Mouse (Mus musculus) forebrain, embryonic 15.5 days (tissue): ENCODE results near the gene Srf. TPM values are rescaled to one million over a fixed set of nuclear protein-coding genes. Genes with fewer than 3 reads are reported as not detected.
A peak's percentile ranks its signal among the peaks of the same experiment; 100 is the strongest.

Experiments
- ATAC-seq: fragments of 200-750 bp; cut with Nextera tagmentation; replicated peaks from 2 replicates; pipeline ENCODE4 v1.8.0; 2017; ENCODE audit warnings: mild to moderate bottlenecking, moderate TSS enrichment, moderate library complexity
- H3K27ac ChIP-seq: fragments of 300-500 bp; sonication (generic); replicated peaks from 2 replicates; pipeline ENCODE4 v1.5.1; 2015; ENCODE audit warnings: mild to moderate bottlenecking, inconsistent platforms
- H3K27me3 ChIP-seq: fragments of 300-500 bp; sonication (generic); 2 replicates; pipeline ENCODE4 v1.6.1; 2015; ENCODE audit warnings: inconsistent platforms
- H3K36me3 ChIP-seq: fragments of 300-500 bp; sonication (generic); 2 replicates; pipeline ENCODE4 v1.6.1; 2015; ENCODE audit warnings: mild to moderate bottlenecking, inconsistent platforms
- H3K4me1 ChIP-seq: fragments of 300-500 bp; sonication (generic); 2 replicates; pipeline ENCODE4 v1.6.1; 2015; ENCODE audit warnings: inconsistent platforms
- H3K4me2 ChIP-seq: fragments of 300-500 bp; sonication (generic); replicated peaks from 2 replicates; pipeline ENCODE4 v1.6.1; 2015; ENCODE audit warnings: mild to moderate bottlenecking, inconsistent platforms
- H3K4me3 ChIP-seq: fragments of 300-500 bp; sonication (generic); 2 replicates; pipeline ENCODE4 v1.5.1; 2015; ENCODE audit warnings: mild to moderate bottlenecking, inconsistent platforms
- H3K9ac ChIP-seq: fragments of 300-500 bp; sonication (generic); replicated peaks from 2 replicates; pipeline ENCODE4 v1.6.1; 2015; ENCODE audit warnings: mild to moderate bottlenecking, inconsistent platforms
- H3K9me3 ChIP-seq: fragments of 300-500 bp; sonication (generic); 2 replicates; pipeline ENCODE4 v1.6.1; 2016; ENCODE audit warnings: inconsistent platforms
- WGBS: fragments of 180-500 bp; shearing (Covaris S2); methylation state at CpG from one replicate; pipeline ENCODE4 v1.1.7; 2015; ENCODE audit warnings: mixed read lengths; 5-methylcytosine and 5-hydroxymethylcytosine counted together
- polyA plus RNA-seq: library from polyadenylated mRNA; unstranded; fragments of >200 nt; fragmentation: Nextera tagmentation; extraction: Ambion mirVana; gene quantifications from 2 replicates; pipeline ENCODE4 v1.2.1, GENCODE M21; 2015

Srf gene
- polyA plus RNA-seq: 3.3 and 5.4 TPM in 2 replicates

DNA sequence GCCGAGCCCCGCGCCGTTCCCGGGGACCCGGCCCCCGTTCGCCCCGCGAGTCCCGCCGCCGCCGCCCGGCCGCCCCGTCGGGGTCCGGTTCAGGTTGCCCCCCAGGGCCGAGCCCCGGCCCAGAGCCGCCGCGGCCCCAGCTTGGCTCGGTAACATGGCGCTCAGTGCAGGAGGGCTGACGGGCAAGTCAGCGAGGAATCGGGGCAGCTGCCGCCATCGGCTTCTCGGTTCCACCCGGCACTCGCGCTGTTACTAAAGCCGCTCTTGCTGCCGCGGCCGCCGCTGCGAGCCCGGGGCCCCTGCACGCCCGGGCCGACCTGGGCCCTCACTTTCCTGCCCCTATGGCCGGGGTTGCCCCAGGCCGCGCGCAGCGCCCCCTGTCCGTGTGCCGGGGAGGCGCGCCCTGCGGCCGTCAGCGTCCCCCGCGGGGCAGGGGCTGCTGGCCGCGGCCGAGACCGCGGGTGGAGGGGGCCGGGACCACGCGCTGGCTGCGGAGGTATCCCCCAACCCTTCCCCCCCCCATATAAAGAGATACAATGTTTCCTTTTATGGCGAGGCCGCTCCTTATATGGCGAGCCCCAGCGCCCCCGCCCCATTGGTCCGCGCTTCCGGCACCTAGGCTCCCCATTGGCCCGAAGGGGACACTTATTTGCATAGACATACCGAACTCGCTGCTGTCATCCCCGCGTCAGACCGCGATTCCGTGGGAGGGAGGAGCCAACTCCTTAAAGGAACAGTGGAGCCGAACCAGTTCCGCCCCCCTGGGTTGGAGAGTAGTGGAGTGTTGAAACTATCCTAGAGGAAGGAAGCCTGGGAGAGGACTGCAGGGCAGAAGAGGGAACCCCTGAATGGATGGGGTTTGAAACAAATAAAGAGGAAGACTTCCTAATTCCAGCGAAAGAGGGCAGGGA, at the start of gene Srf:
Gene Srf, minus strand, starts transcription at position 503 of the 911 bp plus-strand sequence.
- Histone ChIP-seq H3K27me3 (no peaks in the 10 kb centered on the region), H3K27ac (peak within 1 kb of the TSS; percentile 93), H3K36me3 (peaks cover 11% of the 10 kb centered on the region), H3K4me3 (peak within 1 kb of the TSS; percentile 85), H3K4me2 (peak within 1 kb of the TSS; percentile 95), H3K9me3 (no peaks in the 10 kb centered on the region), H3K4me1 (peaks cover 30% of the 10 kb centered on the region), H3K9ac (peak within 1 kb of the TSS; percentile 89)
- 2% methylated on average over 87 of the region's 87 CpGs for WGBS
- ATAC-seq: peak; percentile 96

DNA sequence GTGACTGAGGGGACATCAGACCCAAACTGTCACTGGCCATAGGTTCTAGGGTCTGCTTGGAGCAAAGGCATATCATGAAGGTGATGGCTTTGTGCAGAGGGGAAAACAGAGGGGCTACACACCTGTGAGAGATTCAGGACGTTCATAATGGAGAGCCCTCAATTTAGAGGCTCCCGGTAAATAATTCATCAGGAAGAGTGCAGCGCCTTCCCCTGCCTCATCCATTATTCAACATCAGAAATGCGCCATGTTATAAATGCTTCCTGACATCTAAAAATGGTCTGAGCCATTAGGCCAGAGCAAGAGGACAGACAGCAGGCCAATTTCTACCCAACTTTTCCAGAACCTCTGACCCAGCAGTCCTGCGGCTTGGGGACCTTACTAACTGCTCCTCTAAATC, 49.2 kb upstream of the Srf start:
- no peak overlapping the region for H3K4me2 ChIP-seq
- no peak for ATAC-seq
- no peak overlapping the region for H3K9ac ChIP-seq
- H3K27me3 ChIP-seq: no peaks in the 10 kb centered on the region
- WGBS: 57% methylated on average over 5 of the region's 5 CpGs
- no peak overlapping the region for H3K4me3 ChIP-seq
- H3K36me3 ChIP-seq: no peaks in the 10 kb centered on the region
- H3K9me3 ChIP-seq: no peaks in the 10 kb centered on the region
- H3K27ac ChIP-seq: 0 out of 2 replicates have a peak overlapping the region, but pooled peaks have one; percentile 11
- peaks cover 18% of the 10 kb centered on the region for H3K4me1 ChIP-seq

DNA sequence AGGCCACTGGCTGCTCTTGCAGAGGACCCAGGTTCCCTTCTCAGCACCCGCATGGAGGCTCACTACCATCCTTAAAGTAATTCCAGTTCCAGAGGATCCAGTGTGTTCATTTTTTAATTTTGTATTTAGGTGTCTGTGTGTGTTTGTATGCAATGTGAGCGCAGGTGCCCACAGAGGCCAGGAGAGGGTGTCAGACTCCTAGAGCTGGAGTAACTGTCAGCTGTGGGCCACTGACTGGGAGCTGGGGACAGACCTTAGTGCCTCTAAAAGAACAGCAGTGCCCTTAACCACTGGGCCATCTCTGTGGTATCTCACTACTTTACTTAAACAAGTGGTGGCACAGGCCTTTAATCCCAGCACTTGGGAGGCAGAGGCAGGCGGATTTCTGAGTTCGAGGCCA, 47.3 kb upstream of the Srf start:
- H3K4me3 ChIP-seq: no peak overlapping the region
- H3K4me1 ChIP-seq: peaks cover 13% of the 10 kb centered on the region
- 96% methylated on average over 4 of the region's 4 CpGs for WGBS
- ATAC-seq: no peak
- no peak overlapping the region for H3K27ac ChIP-seq
- H3K9me3 ChIP-seq: no peaks in the 10 kb centered on the region
- no peaks in the 10 kb centered on the region for H3K36me3 ChIP-seq
- H3K27me3 ChIP-seq: no peaks in the 10 kb centered on the region
- no peak overlapping the region for H3K4me2 ChIP-seq
- no peak overlapping the region for H3K9ac ChIP-seq

DNA sequence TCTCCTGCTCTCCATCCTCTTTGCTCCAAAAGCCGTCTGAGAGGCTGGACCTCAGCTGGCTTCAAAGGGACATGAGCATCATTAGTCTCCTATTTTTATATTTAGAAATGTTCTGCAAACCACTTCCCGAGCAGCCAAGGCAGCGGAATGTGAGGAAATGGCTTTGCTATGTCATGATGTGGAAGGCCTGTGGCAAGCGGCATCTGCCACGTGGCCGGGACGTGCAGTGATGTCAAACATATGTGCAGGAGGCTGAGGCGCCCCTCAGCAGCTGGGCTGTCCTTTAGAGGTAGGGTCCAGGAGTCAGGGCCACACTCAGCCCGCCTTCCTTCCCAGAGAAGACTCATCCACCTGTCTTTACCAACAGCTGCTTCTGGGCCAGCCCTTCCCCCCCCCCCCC, 46.2 kb upstream of the Srf start:
- whole genome bisulfite sequencing: 79% methylated on average over 9 of the region's 9 CpGs
- Histone ChIP-seq H3K36me3 (no peaks in the 10 kb centered on the region), H3K4me2 (no peak overlapping the region), H3K27me3 (no peaks in the 10 kb centered on the region), H3K4me3 (no peak overlapping the region), H3K4me1 (peaks cover 13% of the 10 kb centered on the region), H3K9ac (no peak overlapping the region), H3K27ac (no peak overlapping the region), H3K9me3 (no peaks in the 10 kb centered on the region)
- no peak for ATAC-seq

DNA sequence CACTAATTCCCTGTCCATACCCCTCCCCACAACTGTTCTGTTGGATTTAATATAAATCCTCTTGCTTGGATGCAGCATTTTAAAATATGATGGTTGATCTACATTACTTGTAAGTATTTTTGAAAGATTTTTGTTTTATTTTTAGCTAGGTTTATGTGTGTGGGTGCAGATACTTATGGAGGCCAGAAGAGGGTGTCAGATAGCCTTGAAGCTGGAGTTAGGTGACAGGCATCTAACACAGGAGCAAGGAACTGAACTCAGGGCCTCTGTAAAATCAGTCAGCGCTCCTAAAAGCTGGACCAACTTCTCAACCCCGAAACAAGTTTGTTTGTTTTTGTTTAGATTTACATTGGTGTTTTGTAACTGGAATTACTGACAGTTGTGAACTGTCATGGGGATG, 44.6 kb upstream of the Srf start:
- no peaks in the 10 kb centered on the region for H3K9me3 ChIP-seq
- no peak for ATAC-seq
- 94% methylated on average over 2 of the region's 2 CpGs for WGBS

DNA sequence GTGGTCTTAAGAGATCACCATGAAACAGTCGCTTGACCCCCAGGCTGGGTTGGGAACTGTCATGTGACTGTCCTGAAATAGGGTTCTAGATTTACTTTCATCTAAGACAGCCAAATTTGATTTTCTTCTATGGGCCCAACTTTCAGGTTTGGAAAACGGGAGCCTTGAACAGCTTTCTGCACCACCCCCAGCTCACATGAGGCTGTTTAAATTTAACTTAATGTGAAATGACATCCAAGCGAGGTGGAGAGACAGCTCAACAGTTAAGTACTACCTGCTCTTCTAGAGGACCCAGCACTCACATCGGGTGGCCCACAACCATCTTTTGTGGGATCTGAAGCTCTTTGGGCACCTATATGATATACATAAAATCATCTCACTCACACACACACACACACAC, 43.0 kb upstream of the Srf start:
- no peaks in the 10 kb centered on the region for H3K27me3 ChIP-seq
- H3K9me3 ChIP-seq: no peaks in the 10 kb centered on the region
- no peaks in the 10 kb centered on the region for H3K4me1 ChIP-seq
- H3K27ac ChIP-seq: no peak overlapping the region
- no peak overlapping the region for H3K9ac ChIP-seq
- 92% methylated on average over 4 of the region's 4 CpGs for WGBS
- H3K36me3 ChIP-seq: no peaks in the 10 kb centered on the region
- ATAC-seq: no peak
- no peak overlapping the region for H3K4me2 ChIP-seq
- no peak overlapping the region for H3K4me3 ChIP-seq

More for the DNA sequence above, 44.6 kb upstream of the Srf start:
- Histone ChIP-seq H3K27ac (no peak overlapping the region), H3K4me1 (peaks cover 10% of the 10 kb centered on the region), H3K9ac (no peak overlapping the region), H3K4me3 (no peak overlapping the region), H3K27me3 (no peaks in the 10 kb centered on the region), H3K36me3 (no peaks in the 10 kb centered on the region), H3K4me2 (no peak overlapping the region)

DNA sequence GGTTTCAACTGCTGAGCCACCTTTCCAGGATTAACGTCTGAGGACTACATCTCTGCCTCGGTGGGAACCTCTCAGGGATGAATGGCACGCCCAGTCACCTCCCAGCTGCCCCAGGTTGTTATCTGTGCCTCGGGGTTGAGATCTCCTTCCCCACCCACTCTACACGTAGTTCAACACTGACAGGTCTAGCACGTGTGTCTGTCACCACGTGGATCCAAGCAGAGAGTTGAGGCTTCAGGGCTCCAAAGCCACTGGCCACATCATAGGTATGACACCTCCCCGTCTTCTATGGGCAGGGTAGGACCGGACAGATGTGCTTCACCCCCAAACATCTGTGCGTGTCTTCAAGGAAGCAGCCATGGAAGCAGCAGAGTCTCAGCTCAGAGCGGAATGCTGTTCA, 42.0 kb upstream of the Srf start:
- Histone ChIP-seq H3K36me3 (no peaks in the 10 kb centered on the region), H3K9me3 (no peaks in the 10 kb centered on the region), H3K4me3 (no peak overlapping the region), H3K4me1 (no peaks in the 10 kb centered on the region), H3K9ac (no peak overlapping the region), H3K27ac (no peak overlapping the region), H3K4me2 (no peak overlapping the region), H3K27me3 (no peaks in the 10 kb centered on the region)
- 96% methylated on average over 11 of the region's 11 CpGs for WGBS
- ATAC-seq: no peak

DNA sequence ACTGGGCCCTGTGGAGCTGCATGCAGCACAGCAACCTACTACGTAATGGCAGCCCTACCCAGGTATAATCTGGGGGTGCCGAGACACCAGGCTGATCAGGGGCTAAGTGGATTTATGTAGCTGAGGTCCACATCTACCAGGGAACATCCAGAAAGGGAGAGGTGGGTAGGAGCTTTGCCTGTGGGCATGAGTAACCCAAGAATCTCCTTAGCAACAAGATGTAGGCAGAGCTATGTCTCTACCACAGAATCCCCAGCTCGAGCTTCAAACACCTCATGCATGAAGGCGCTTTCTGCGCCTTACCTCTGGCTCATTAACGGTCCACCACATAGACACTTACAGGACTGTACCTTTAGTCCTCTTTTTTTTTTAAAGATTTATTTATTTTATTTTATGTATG, 39.4 kb upstream of the Srf start:
- no peaks in the 10 kb centered on the region for H3K4me1 ChIP-seq
- no peak overlapping the region for H3K4me2 ChIP-seq
- no peaks in the 10 kb centered on the region for H3K9me3 ChIP-seq
- no peak overlapping the region for H3K4me3 ChIP-seq
- ATAC-seq: no peak
- no peak overlapping the region for H3K27ac ChIP-seq
- H3K36me3 ChIP-seq: no peaks in the 10 kb centered on the region; the same call in 1 of the 2 replicates
- H3K9ac ChIP-seq: no peak overlapping the region
- H3K27me3 ChIP-seq: no peaks in the 10 kb centered on the region
- WGBS: 89% methylated on average over 6 of the region's 6 CpGs

DNA sequence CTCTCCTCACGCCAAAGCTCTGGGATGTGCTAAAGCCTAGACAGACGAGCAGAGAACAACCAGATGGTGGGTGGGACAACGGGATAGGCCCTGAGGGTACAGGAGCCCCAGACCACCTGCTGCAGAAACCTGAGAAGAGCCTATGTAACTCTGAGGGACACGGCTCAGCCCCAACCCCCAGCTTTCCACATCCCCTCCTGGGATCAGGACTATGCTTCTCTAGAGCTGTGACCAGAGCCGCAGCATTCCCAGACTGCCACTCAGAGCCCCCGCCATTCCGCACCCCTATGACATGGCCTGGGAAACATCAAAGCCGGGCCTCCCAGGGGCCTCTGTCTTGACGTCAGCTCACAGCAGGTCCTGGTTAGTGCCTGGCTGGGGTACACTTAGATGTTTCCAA, 38.6 kb upstream of the Srf start:
- ATAC-seq: 0 out of 2 replicates have a peak, but pooled peaks have one; percentile 26
- no peak overlapping the region for H3K27ac ChIP-seq
- no peaks in the 10 kb centered on the region for H3K4me1 ChIP-seq
- no peak overlapping the region for H3K4me3 ChIP-seq
- no peak overlapping the region for H3K9ac ChIP-seq
- peaks cover 6% of the 10 kb centered on the region; the same call in 1 of the 2 replicates for H3K36me3 ChIP-seq
- H3K27me3 ChIP-seq: no peaks in the 10 kb centered on the region
- H3K4me2 ChIP-seq: no peak overlapping the region
- WGBS: 56% methylated on average over 9 of the region's 9 CpGs
- H3K9me3 ChIP-seq: no peaks in the 10 kb centered on the region

DNA sequence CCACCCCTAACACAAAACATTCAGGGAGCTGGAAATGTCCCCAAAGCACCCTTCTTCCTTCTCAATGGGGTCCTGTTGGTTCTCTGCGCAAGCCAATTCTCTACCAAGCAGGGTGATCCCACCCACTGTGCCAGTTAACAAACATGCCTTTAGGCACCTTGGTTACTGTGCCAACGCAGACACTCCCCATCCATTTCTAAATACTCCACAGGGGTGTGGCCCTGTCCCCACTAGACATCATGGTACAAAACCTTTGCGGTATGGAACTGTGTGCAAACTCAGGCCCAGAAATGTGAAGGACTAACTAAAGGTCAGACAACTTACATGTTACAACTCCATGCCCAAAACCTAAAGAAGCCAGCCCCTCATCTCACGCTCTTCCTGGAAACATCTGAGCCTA, 37.1 kb upstream of the Srf start:
- no peak for ATAC-seq
- H3K27ac ChIP-seq: no peak overlapping the region
- H3K4me1 ChIP-seq: no peaks in the 10 kb centered on the region
- H3K4me2 ChIP-seq: no peak overlapping the region
- H3K36me3 ChIP-seq: peaks cover 17% of the 10 kb centered on the region
- H3K9ac ChIP-seq: no peak overlapping the region
- no peaks in the 10 kb centered on the region for H3K9me3 ChIP-seq
- H3K27me3 ChIP-seq: no peaks in the 10 kb centered on the region
- H3K4me3 ChIP-seq: no peak overlapping the region
- 92% methylated on average over 4 of the region's 4 CpGs for WGBS

DNA sequence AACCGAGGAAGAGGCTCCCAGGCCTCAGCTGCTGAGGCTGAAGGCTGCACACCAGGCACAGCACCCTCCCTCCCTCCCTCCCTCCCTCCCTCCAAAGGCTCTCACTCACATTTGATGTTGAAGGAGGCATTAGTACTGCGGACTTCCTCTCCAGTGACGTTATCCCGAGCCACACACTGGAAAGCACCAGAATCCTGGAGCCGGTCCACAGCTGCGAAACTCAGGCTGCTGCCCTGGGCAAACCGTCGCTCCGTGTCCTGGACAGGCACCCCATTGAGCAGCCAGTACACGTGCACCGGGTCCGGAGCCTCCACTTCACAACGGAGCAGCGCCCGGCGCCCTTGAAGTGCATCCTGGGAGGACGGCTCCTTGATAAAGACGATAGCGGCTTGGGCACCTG, 35.4 kb upstream of the Srf start:
- no peak overlapping the region for H3K4me2 ChIP-seq
- peaks cover 18% of the 10 kb centered on the region for H3K36me3 ChIP-seq
- H3K27ac ChIP-seq: no peak overlapping the region
- WGBS: 81% methylated on average over 19 of the region's 19 CpGs
- H3K9me3 ChIP-seq: no peaks in the 10 kb centered on the region
- no peak for ATAC-seq
- no peak overlapping the region for H3K4me3 ChIP-seq
- H3K27me3 ChIP-seq: no peaks in the 10 kb centered on the region
- H3K4me1 ChIP-seq: no peaks in the 10 kb centered on the region
- no peak overlapping the region for H3K9ac ChIP-seq

DNA sequence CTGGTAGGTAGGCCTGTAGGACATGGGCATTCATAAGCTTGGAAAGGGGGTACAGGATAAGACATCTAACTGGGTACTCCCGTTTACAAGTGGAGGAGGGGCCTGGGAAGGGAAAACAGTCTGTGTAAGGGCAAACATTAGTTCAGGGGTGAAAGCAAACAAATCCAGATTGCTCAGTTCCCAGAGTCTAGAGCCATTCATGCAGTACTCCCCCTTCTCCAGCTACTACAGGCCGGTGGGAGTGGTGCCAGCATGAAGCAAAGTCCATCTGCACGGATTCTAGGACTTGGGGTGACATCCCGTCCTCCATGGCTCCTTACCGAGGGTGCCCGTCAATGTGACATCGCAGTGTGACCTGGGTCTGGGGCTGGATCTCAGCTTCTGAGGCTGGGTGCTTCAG, 34.5 kb upstream of the Srf start:
- H3K9ac ChIP-seq: no peak overlapping the region
- H3K4me3 ChIP-seq: no peak overlapping the region
- WGBS: 89% methylated on average over 7 of the region's 7 CpGs
- no peak overlapping the region for H3K27ac ChIP-seq
- ATAC-seq: no peak
- no peaks in the 10 kb centered on the region for H3K27me3 ChIP-seq
- H3K36me3 ChIP-seq: peaks cover 25% of the 10 kb centered on the region
- no peaks in the 10 kb centered on the region for H3K9me3 ChIP-seq
- H3K4me1 ChIP-seq: no peaks in the 10 kb centered on the region
- no peak overlapping the region for H3K4me2 ChIP-seq
